Mouse (Mus musculus) large intestine, adult 2 months (tissue): Measurements from ENCODE around the gene Nphs1. TPM values are rescaled to one million over a fixed set of nuclear protein-coding genes. Genes with fewer than 3 reads are reported as not detected.

Source experiments
- DNase-seq: peaks from one replicate; pipeline ENCODE4 v3.0.0-alpha.2; 2012; ENCODE audit warnings: low read depth, low spot score
- WGBS: fragments of 180-500 bp; shearing (Covaris S2); methylation state at CpG from one replicate; pipeline ENCODE4 v1.1.7; 2018; 5-methylcytosine and 5-hydroxymethylcytosine counted together
- polyA plus RNA-seq: library from polyadenylated mRNA; depleted of rRNA; stranded (reverse); fragments of >200 nt; gene quantifications from 2 replicates; pipeline ENCODE4 v1.2.3, GENCODE M21; 2012; rRNA removed

Nphs1 gene
- 0.17 and 0.18 TPM in 2 replicates for polyA plus RNA-seq

GRCm38 (mm10) chr7:30457629-30458330, at the start of gene Nphs1, which contains the start of gene Kirrel2:
Gene Nphs1 (plus strand): TSS chr7:30458315.
Gene Kirrel2 (minus strand): TSS chr7:30457690.
- no peak for DNase-seq
- 4% methylated on average over 15 of the region's 16 CpGs for WGBS

- no peak for DNase-seq
- WGBS = 72% methylated on average over 3 of the region's 3 CpGs
Observed at GRCm38 (mm10) chr7:30408639-30409038, 49.5 kb upstream of the Nphs1 start.

GRCm38 (mm10) chr7:30409789-30410188, 48.3 kb upstream of the Nphs1 start:
- DNase-seq = no peak

GRCm38 (mm10) chr7:30411023-30411422, 47.1 kb upstream of the Nphs1 start:
- WGBS = 78% methylated on average over 3 of the region's 3 CpGs
- no peak for DNase-seq

More at GRCm38 (mm10) chr7:30409789-30410188, 48.3 kb upstream of the Nphs1 start:
- WGBS = 34% methylated on average over 2 of the region's 2 CpGs

- 53% methylated on average over 4 of the region's 4 CpGs for WGBS
- DNase-seq = no peak
Observed at GRCm38 (mm10) chr7:30412735-30413147, 45.4 kb upstream of the Nphs1 start.

- WGBS = 57% methylated on average over 5 of the region's 5 CpGs
- DNase-seq = no peak
Observed at GRCm38 (mm10) chr7:30413596-30413995, 44.5 kb upstream of the Nphs1 start, which contains the start of gene Tyrobp. Gene Tyrobp (plus strand): TSS chr7:30413760.

- 67% methylated on average over 9 of the region's 9 CpGs for WGBS
- no peak for DNase-seq
Observed at GRCm38 (mm10) chr7:30417856-30418255, 40.3 kb upstream of the Nphs1 start.

GRCm38 (mm10) chr7:30419561-30420499, 38.3 kb upstream of the Nphs1 start, which contains the start of gene Hcst:
Gene Hcst (minus strand): TSS chr7:30419854.
- 64% methylated on average over 10 of the region's 10 CpGs for WGBS
- no peak for DNase-seq

GRCm38 (mm10) chr7:30420673-30421072, 37.4 kb upstream of the Nphs1 start:
- 38% methylated on average over 3 of the region's 3 CpGs for WGBS
- no peak for DNase-seq

GRCm38 (mm10) chr7:30421175-30421889, 36.8 kb upstream of the Nphs1 start, which contains the start of gene Nfkbid:
Gene Nfkbid (plus strand): TSS chr7:30421732.
- 3% methylated on average over 31 of the region's 31 CpGs for WGBS
- peak; percentile 60 for DNase-seq

GRCm38 (mm10) chr7:30421890-30422435, 36.2 kb upstream of the Nphs1 start:
- peak; percentile 74 for DNase-seq
- WGBS = under 1% methylated on average over 45 of the region's 45 CpGs

GRCm38 (mm10) chr7:30422560-30422959, 35.6 kb upstream of the Nphs1 start:
- no peak for DNase-seq
- 5% methylated on average over 9 of the region's 9 CpGs for WGBS

- no peak for DNase-seq
- WGBS = 35% methylated on average over 23 of the region's 23 CpGs
Observed at GRCm38 (mm10) chr7:30423071-30423641, 35.0 kb upstream of the Nphs1 start.

- DNase-seq = no peak
Observed at GRCm38 (mm10) chr7:30429327-30429726, 28.8 kb upstream of the Nphs1 start.

GRCm38 (mm10) chr7:30430191-30430590, 27.9 kb upstream of the Nphs1 start:
- WGBS = 26% methylated on average over 2 of the region's 2 CpGs
- no peak for DNase-seq

- WGBS = 8% methylated on average over 3 of the region's 3 CpGs
- DNase-seq = no peak
Observed at GRCm38 (mm10) chr7:30431793-30432192, 26.3 kb upstream of the Nphs1 start.

- WGBS = 4% methylated on average over 10 of the region's 10 CpGs
- DNase-seq = no peak
Observed at GRCm38 (mm10) chr7:30434238-30434637, 23.9 kb upstream of the Nphs1 start.

- DNase-seq = no peak
- WGBS = 64% methylated on average over 10 of the region's 10 CpGs
Observed at GRCm38 (mm10) chr7:30434701-30435100, 23.4 kb upstream of the Nphs1 start.

GRCm38 (mm10) chr7:30435156-30435555, 23.0 kb upstream of the Nphs1 start:
- WGBS = 46% methylated on average over 9 of the region's 9 CpGs
- no peak for DNase-seq
